Mouse (Mus musculus): ENCODE data around the gene Krt8. TPM values are rescaled to one million over a fixed set of nuclear protein-coding genes. Genes with fewer than 3 reads are reported as not detected.
"Not testable (repeated sequence)": the region's sequence is repeated elsewhere in the genome, so short reads cannot be mapped to it uniquely, and the experiment has no call there.

Krt8 gene
- total RNA-seq, 2 experiments from 2014 or later, result not detected

GRCm38 (mm10) chr15:102012260-102012765, 8.0 kb upstream of the Krt8 start:
- intact Hi-C loops (cut with DNase I), result no loop called here
- DNase-seq (ENCODE audit: extremely low spot score in 1 of 2, low spot score in 2 of 2), result no peak

DNA sequence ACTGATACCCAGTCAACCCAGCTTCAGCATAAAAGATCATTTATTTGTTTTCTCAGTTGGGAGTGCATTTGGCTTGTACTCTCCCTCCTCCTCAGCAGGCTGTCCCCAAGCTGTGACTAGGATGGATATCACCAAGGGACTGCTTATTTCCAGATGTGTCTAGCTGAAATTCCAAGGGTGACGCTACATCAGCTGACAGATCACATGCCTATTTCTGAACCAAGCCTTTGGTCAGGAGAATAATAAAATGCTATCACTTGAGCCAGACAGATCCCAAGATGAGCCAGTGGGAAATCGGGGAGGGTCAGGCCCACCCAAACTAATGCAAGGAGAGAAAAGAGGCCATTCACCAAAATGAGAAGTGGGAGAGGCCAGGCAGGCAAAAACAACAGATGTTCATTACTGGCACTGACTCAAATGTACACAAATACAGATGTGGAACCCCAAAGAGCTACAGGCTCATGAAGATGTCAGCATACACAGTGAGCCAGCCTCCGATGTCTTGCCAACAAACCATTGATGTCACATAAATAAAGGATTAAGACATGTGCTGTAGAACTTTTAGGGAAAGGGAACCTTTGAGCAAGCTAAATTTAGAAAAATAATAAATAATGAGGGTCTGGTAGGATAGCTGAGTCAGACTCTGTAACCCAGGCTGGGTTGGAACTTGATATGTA, 6.4 kb upstream of the Krt8 start:
- intact Hi-C loops (cut with DNase I), result no loop called here
- DNase-seq (ENCODE audit: extremely low spot score in 1 of 2, low spot score in 2 of 2), result no peak

GRCm38 (mm10) chr15:102007097-102008069, 3.1 kb upstream of the Krt8 start:
- intact Hi-C loops (cut with DNase I), result no loop called here
- DNase-seq (ENCODE audit: extremely low spot score in 1 of 2, low spot score in 2 of 2), result no peak

DNA sequence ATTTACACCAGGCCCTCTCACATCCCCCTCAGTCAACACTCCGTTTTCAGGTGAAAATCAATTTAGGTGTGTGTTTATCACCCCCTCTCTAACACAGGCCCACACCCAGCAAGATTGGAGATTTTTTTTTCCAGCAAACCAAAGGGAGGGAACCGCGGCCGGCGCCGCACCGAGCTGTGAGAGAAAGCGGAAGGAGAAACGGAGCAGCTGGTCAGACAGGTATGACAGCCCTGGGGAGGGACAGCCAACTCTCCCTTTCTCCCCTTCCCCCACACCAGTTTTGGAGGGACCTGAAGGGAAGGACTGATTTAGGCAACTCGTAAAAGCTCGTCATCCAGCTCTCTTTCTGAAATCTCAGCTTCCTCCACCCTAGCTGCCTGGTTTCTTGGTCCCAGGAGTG, 2.0 kb upstream of the Krt8 start:
- intact Hi-C loops (cut with DNase I), result no loop called here
- DNase-seq (ENCODE audit: extremely low spot score in 1 of 2, low spot score in 2 of 2), result no peak

DNA sequence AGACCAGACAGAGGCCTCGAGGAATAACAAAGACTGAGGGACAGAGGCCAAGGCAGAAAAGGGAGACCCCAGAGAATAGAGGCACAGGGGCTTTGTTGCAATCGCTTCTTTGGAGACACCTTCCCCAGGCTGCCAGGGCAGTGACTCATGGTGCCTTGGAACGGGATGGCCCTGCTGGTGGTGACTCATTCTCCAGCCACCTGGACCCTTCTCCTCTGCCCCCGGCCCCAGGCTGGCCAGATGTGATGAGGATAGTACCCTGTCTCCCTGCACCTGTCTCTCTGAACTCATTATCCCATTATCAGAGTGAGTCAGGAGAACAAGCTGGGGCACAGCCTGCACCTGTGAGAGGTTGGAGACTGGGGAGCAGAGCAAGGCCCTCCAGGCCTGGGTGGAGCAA, 1.0 kb upstream of the Krt8 start:
- no peak for DNase-seq (ENCODE audit: extremely low spot score in 1 of 2, low spot score in 2 of 2)
- intact Hi-C loops (cut with DNase I), result no loop called here

DNA sequence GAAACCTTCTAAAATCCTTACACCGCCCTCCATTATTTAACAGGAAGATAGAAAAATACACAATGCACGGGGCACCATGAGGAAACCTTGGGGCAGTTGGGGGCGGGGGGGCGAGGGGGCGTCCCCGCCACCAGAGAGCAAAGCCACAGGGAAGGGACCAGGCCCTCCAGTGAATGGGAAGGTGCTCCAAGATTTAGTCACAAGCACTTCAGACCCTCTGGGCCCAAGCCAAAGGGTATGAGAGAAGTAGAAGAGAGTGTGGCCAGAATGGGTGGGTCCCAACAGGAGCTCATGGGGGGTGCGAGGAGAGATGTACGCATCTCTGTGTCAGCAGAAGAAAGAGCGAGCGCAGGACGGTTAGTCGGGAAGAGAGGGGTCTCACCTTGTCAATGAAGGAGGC, 766 bp downstream of the Krt8 start:
- DNase-seq (ENCODE audit: extremely low spot score in 1 of 2, low spot score in 2 of 2), result no peak
- intact Hi-C loops (cut with DNase I), result no loop called here

DNA sequence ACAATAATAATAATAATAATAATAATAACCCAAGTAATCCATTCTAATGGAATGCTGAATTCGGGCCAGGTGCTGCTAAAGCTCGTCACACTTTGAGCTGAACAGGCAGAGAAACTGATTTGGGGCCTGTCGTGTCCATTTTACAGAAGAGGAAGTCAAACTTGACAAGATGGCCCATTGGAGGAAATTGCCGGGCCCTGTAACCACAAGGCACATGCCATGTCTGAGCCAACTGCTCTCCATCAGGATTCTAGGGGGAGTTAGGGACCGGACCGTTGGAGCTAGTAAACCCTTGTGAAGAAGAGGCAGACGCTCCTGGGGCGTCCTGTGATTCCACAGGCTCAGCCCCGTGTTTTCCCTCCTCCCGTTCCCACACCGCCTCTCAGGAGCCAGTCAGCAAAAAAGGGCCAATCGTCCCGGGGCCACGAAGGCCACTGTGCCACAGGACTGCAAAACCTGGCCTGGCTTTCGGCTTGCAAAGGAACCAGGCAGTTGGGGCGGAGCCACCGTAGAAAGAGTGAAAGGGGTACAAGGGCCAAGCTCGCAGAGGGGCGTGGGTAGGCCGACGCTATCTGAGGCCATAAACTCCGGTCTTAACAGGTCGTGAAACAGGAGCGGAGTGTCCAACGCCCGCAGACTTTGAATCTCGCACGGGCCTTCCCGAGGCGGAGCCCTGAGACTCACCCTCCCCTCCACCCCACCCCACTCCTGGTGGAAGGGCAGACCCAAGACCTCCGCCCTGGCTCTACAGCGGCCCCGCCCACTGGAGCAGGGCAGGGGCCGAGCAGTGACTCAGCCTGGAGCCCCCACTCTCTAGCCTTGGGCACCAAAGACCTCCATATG, 1.4 kb downstream of the Krt8 start:
- intact Hi-C loops (cut with DNase I), result no loop called here
- peak in 1 of 2 experiments; percentile 47 for DNase-seq (ENCODE audit: extremely low spot score in 1 of 2, low spot score in 2 of 2)

DNA sequence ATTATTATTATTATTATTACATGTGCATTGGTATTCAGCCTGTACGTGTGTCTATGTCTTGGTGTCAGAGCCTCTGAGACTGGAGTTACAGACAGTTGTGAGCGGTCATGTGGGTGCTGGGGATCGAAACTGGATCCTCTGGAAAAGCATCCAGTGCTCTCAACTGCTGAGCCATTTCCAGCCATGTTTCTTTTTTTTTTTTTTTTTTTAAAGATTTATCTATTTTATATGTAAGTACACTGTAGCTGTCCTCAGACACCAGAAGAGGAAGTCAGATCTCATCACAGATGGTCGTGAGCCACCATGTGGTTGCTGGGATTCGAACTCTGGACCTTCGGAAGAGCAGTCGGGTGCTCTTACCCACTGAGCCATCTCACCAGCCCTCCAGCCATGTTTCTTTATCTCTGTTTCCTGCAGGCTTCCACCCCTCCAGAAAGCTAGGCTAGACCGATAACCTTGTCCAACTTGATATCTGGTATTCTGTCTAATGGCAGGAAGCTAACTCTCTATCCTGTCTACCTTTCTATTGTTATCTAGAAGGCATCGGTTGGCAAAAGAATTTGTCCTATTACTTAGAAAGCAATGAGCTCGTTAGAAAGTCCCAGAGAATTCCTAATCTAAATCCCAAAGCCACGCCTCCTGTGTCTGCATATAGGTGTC, 4.5 kb downstream of the Krt8 start:
- intact Hi-C loops (cut with DNase I), result no loop called here
- no peak for DNase-seq (ENCODE audit: extremely low spot score in 1 of 2, low spot score in 2 of 2)

GRCm38 (mm10) chr15:101999156-101999555, 5.1 kb downstream of the Krt8 start:
- intact Hi-C loops (cut with DNase I), result no loop called here
- no peak for DNase-seq (ENCODE audit: extremely low spot score in 1 of 2, low spot score in 2 of 2)

DNA sequence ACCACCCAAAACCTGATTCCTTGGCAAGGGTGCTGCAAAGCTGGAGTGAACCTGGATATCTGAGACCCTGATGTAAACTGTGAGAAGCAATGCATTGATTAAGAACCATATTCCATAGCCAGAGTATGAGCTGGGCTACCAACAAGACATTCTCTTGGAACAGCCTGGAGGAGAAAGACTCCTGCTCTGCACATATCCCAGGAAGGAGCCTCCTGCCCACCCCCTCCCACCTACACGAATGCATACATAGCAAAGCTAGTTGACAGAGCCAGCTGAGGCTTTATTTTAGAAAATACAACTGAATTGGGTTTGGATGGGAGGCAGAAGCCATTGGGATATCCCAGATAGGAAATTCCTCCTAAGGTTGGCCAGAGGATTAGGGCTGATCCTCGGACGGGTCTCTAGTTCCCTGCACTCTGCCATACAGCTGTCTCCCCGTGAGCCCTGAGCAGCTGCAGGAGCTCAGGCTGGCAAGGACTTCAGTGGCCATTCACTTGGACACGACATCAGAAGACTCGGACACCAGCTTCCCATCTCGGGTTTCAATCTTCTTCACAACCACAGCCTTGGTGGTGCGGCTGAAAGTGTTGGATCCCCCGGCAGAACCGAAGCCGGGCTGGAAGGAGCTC, 7.7 kb downstream of the Krt8 start:
- DNase-seq (ENCODE audit: extremely low spot score in 1 of 2, low spot score in 2 of 2); intact Hi-C loops (cut with DNase I): not testable (repeated sequence)

GRCm38 (mm10) chr15:101995484-101996236, 8.6 kb downstream of the Krt8 start:
- DNase-seq (ENCODE audit: extremely low spot score in 1 of 2, low spot score in 2 of 2), result no peak

DNA sequence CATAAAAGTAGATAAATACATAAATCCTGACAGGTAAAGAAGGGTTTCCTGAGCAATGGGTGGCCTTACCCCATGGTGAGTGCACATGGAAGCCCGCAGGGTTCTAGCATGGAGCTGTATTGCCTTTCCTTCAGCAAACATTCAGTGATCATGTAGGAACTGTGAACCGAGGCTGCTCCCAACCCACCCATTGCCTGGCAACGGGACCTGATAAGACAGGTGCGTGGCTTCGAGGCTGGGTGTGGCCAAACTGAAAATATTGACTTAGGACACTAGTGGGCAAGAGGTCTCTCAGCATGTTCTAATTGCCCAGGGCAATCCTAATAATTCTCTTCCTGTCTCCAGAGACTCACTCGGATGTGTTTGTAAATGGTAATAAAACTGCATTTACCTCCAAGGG, 9.9 kb downstream of the Krt8 start:
- DNase-seq (ENCODE audit: extremely low spot score in 1 of 2, low spot score in 2 of 2), result no peak
- intact Hi-C loops (cut with DNase I), result no loop called here

More at GRCm38 (mm10) chr15:101995484-101996236, 8.6 kb downstream of the Krt8 start:
- intact Hi-C loops (cut with DNase I), result no loop called here

DNA sequence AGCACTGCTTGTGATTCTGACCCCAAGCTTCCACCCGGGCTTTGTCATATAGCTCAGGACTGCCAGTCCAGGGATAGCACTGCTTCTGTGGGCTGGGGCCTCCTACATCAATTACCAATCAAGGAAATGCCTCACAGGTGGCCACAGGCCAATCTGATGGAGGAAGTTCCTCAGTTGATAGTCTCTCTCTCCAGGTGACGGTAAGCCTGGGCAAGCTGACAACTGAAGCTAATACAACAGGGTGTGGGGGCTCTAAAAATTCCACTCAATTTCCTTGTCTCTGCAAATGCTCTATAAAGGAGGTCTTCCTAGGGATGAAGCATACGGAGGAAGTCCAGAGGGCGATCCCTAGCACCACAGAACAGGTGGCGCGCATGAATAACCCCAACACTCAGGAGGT, 13.3 kb downstream of the Krt8 start:
- intact Hi-C loops (cut with DNase I), result no loop called here
- DNase-seq (ENCODE audit: extremely low spot score in 1 of 2, low spot score in 2 of 2), result no peak

DNA sequence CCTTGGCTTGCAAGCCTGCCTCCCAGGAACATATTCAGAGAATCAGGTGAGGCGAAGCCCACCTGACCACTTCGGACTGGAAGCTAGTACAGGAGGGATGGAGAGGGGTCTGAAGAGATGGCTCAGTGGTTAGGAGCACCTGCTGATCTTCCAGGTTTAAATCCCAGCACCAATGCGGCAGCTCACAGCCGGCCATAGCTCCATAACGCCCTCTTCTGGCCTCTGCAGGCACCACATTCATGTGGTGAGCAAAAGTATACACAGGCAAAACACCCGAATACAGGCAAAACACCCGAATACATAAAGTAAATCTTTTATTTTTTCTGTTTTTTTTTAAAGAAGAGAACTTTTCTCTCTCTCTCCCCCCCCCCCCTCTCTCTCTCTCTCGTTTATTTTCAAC, 15.6 kb downstream of the Krt8 start:
- intact Hi-C loops (cut with DNase I), result loop anchor here (1.0 kb wide), 1 partner anchor 77 kb away; no protein-coding TSS in a partner anchor
- DNase-seq (ENCODE audit: extremely low spot score in 1 of 2, low spot score in 2 of 2), result no peak

- intact Hi-C loops (cut with DNase I), result loop anchor here (1.0 kb wide), 1 partner anchor 77 kb away; no protein-coding TSS in a partner anchor
- peak; percentile 76 for DNase-seq (ENCODE audit: extremely low spot score in 1 of 2, low spot score in 2 of 2)
Measured at GRCm38 (mm10) chr15:101988119-101988518, 16.2 kb downstream of the Krt8 start.

GRCm38 (mm10) chr15:101984746-101985145, 19.5 kb downstream of the Krt8 start:
- intact Hi-C loops (cut with DNase I), result loop anchor here (2.0 kb wide), 1 partner anchor 646 kb away; no protein-coding TSS in a partner anchor
- DNase-seq (ENCODE audit: extremely low spot score in 1 of 2, low spot score in 2 of 2), result no peak

- intact Hi-C loops (cut with DNase I), result loop anchor here (2.0 kb wide), 1 partner anchor 645 kb away; no protein-coding TSS in a partner anchor
- peak; percentile 92 to 93 for DNase-seq (ENCODE audit: extremely low spot score in 1 of 2, low spot score in 2 of 2)
Measured at GRCm38 (mm10) chr15:101983949-101984601, 20.2 kb downstream of the Krt8 start.

Measured in left cerebral cortex, postnatal 10 days (tissue).